Mouse (Mus musculus): ENCODE data around the gene Gtdc1.

Gtdc1 gene

GRCm38 (mm10) chr2:44519236-44519635, 408.2 kb downstream of the Gtdc1 start:
- DNase-seq: no peak

- no peak for DNase-seq
Measured at GRCm38 (mm10) chr2:44518085-44518484, 409.4 kb downstream of the Gtdc1 start.

Measured in heart, adult 11 months (tissue).